Mouse (Mus musculus) liver, embryonic 14.5 days (tissue): ENCODE measurements around the gene Hspa4l. TPM values are rescaled to one million over a fixed set of nuclear protein-coding genes. Genes with fewer than 3 reads are reported as not detected.
A peak's percentile ranks its signal among the peaks of the same experiment; 100 is the strongest.

ENCODE experiments used
- ATAC-seq: fragments of 200-750 bp; cut with Nextera tagmentation; 2 replicates; pipeline ENCODE4 v1.8.0; 2017; ENCODE audit warnings: moderate number of reproducible peaks, mild to moderate bottlenecking, moderate library complexity; ENCODE audit not compliant: insufficient read depth
- DNase-seq, 3 experiments: peaks; one replicate each; pipeline ENCODE4 v3.0.0-alpha.2; 2012 to 2013; ENCODE audit warnings: low read depth in 3 of 3, low spot score in 3 of 3
- H3K27ac ChIP-seq: fragments of 300-500 bp; sonication (generic); 2 replicates; pipeline ENCODE4 v1.5.1; 2014; ENCODE audit warnings: moderate library complexity, mild to moderate bottlenecking, control low read depth, inconsistent platforms
- H3K27me3 ChIP-seq: fragments of 300-500 bp; sonication (generic); 2 replicates; pipeline ENCODE4 v1.6.1; 2014; ENCODE audit warnings: mild to moderate bottlenecking, low read length, moderate library complexity; ENCODE audit not compliant: control insufficient read depth, insufficient read depth
- H3K36me3 ChIP-seq: fragments of 300-500 bp; sonication (generic); replicated peaks from 2 replicates; pipeline ENCODE4 v1.6.1; 2014; ENCODE audit warnings: low read depth; ENCODE audit not compliant: control insufficient read depth, insufficient read depth
- H3K4me1 ChIP-seq, 2 experiments: fragments of 200-500 bp in 1 of 2; fragments of 300-500 bp in 1 of 2; sonication (generic) in 1 of 2; replicated peaks; 2 replicates each; pipeline ENCODE4 v1.6.1; 2012 to 2014; ENCODE audit warnings: antibody characterized with exemption in 1 of 2, inconsistent platforms in 1 of 2, low read length in 1 of 2; ENCODE audit not compliant: control insufficient read depth in 2 of 2, insufficient read depth in 2 of 2
- H3K4me2 ChIP-seq: fragments of 300-500 bp; sonication (generic); 2 replicates; pipeline ENCODE4 v1.6.1; 2014; ENCODE audit warnings: low read depth, mild to moderate bottlenecking, control low read depth, moderate library complexity
- H3K4me3 ChIP-seq, 2 experiments: fragments of 200-500 bp in 1 of 2; fragments of 300-500 bp in 1 of 2; sonication (generic) in 1 of 2; 2 replicates each; pipeline ENCODE4 v1.5.1; 2012 to 2014; ENCODE audit warnings: low read depth in 2 of 2, low read length in 2 of 2, mild to moderate bottlenecking in 2 of 2, control low read depth in 1 of 2, inconsistent platforms in 1 of 2, moderate library complexity in 1 of 2; ENCODE audit not compliant: insufficient read depth in 1 of 2
- H3K9ac ChIP-seq: fragments of 300-500 bp; sonication (generic); replicated peaks from 2 replicates; pipeline ENCODE4 v1.6.1; 2014; ENCODE audit warnings: mild to moderate bottlenecking, control low read depth, moderate library complexity
- H3K9me3 ChIP-seq: fragments of 300-500 bp; sonication (generic); 2 replicates; pipeline ENCODE4 v1.6.1; 2016; ENCODE audit warnings: low read length, mixed read lengths; ENCODE audit not compliant: control insufficient read depth
- CTCF ChIP-seq: IDR thresholded peaks from 2 replicates; pipeline ENCODE4 v1.5.1; 2016; ENCODE audit warnings: antibody characterized with exemption, low read depth, control low read depth
- EP300 ChIP-seq: IDR thresholded peaks from 2 replicates; pipeline ENCODE4 v1.6.1; 2016; ENCODE audit warnings: antibody characterized with exemption, low read depth
- WGBS: fragments of 180-500 bp; shearing (Covaris S2); extraction: QIAGEN DNeasy Blood & Tissue Kit; methylation state at CpG from one replicate; pipeline ENCODE4 v1.1.7; 2014; ENCODE audit not compliant: insufficient replicate concordance; 5-methylcytosine and 5-hydroxymethylcytosine counted together
- polyA plus RNA-seq, 2 experiments: library from polyadenylated mRNA; depleted of rRNA in 1 of 2; stranded (reverse) in 1 of 2; unstranded in 1 of 2; fragments of >200 nt; fragmentation: Nextera tagmentation in 1 of 2; extraction: Ambion mirVana in 1 of 2; gene quantifications; 2 replicates each; pipeline versions ENCODE4 v1.2.1 to v1.2.3; 2012 to 2014

The Hspa4l gene
- polyA plus RNA-seq, 2 experiments, result 4.3 to 15.7 TPM

DNA sequence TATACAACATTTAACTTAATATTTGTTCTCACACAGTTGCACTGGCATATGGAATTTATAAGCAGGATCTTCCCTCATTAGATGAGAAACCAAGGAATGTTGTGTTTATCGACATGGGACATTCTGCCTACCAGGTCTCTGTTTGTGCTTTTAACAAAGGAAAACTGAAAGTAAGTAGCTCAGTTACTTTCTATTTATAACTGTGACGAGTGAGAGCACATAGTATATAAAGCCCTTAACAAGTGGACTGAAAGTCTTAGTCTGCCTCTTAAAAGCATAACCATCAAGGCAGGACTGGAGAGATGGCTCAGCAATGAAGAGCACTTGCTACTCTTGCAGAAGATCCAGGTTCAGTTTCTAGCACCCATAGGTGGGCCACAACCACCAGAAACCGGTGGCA is 16.5 kb downstream of the Hspa4l start:
- Histone ChIP-seq H3K36me3 (peaks cover 11% of the 10 kb centered on the region), H3K9me3 (no peaks in the 10 kb centered on the region), H3K4me3 (no peak overlapping the region), H3K27me3 (no peaks in the 10 kb centered on the region), H3K4me1 (no peaks in the 10 kb centered on the region), H3K27ac (no peak overlapping the region), H3K4me2 (no peak overlapping the region), H3K9ac (no peak overlapping the region)
- whole genome bisulfite sequencing, result 81% methylated on average over 3 of the region's 3 CpGs
- ATAC-seq (no peak), DNase-seq (no peak)
- no peak for TF ChIP-seq EP300
- TF ChIP-seq CTCF, result no peak

DNA sequence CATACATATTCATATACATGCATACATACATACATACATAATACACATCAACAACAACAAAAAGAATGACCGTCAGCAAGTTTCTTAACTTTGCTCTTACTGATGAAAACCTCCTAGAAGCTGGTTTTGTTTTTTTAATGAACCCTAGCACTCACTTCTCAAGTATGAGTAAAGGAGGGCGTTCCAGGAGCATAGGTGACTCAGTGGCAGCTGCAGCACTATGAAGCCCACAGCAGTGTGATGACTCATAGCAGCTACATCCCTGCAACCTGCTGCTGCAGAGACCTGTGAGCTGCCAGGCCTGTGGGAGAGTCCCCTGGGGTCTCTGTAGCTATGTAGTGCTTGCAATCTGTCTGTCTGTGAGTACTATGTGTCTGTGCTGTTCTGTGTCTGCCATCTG is 17.0 kb downstream of the Hspa4l start:
- no peak overlapping the region for H3K4me2 ChIP-seq
- 80% methylated on average over 2 of the region's 2 CpGs for WGBS
- DNase-seq, result no peak

DNA sequence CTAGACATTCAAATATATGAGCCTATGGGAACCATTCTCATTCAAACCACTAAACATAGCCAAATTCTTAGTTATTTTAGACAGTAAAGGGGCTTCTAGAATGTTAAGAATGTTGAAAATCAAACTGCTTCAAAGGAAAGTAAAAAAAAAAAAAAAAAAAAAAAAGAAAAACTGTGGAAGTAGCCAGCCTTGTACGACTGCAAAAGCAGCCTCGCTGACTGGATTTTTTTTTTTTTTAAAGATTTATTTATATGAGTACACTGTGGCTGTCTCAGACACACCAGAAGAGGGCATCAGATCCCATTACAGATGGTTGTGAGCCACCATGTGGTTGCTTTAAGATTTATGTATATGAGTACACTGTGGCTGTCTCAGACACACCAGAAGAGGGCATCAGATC is 49.5 kb downstream of the Hspa4l start:
- no peak overlapping the region for H3K4me3 ChIP-seq
- ATAC-seq (no peak), DNase-seq (no peak)
- H3K9ac ChIP-seq, result no peak overlapping the region
- H3K4me1 ChIP-seq, result peaks cover 2 to 3% of the 10 kb centered on the region in 2 experiments
- WGBS, result 79% methylated on average over 2 of the region's 2 CpGs
- H3K36me3 ChIP-seq, result peaks cover 4% of the 10 kb centered on the region
- H3K9me3 ChIP-seq, result no peaks in the 10 kb centered on the region
- H3K27ac ChIP-seq, result no peak overlapping the region
- TF ChIP-seq CTCF (no peak), EP300 (no peak)
- H3K4me2 ChIP-seq, result no peak overlapping the region
- H3K27me3 ChIP-seq, result no peaks in the 10 kb centered on the region

More for the DNA sequence above, 17.0 kb downstream of the Hspa4l start:
- Histone ChIP-seq H3K4me3 (no peak overlapping the region), H3K27ac (no peak overlapping the region), H3K9ac (no peak overlapping the region), H3K27me3 (no peaks in the 10 kb centered on the region), H3K9me3 (no peaks in the 10 kb centered on the region), H3K4me1 (no peaks in the 10 kb centered on the region), H3K36me3 (peaks cover 11% of the 10 kb centered on the region)
- no peak for TF ChIP-seq CTCF
- TF ChIP-seq EP300, result no peak
- ATAC-seq, result no peak

DNA sequence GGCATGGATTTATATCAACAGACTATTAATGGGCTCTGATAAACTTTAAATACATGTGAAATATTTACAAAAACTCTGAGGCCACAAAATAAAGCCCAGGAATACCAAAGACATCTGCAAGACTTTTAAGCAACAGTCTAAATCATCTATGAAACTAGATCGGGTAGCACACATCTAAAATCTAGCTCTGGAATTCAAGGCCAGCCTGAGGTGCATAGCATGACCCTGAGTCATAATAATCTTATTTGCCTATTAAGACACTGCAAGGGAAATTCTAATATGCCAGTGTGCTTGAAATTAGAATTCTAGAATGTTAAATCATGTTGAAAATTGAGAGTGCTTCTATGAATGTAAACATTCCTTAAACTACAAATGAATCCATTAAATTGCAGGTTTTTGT is 53.8 kb downstream of the Hspa4l start:
- no peak for TF ChIP-seq CTCF
- TF ChIP-seq EP300, result no peak
- 60% methylated on average over 1 of the region's 1 CpGs for WGBS
- H3K4me1 ChIP-seq, result peaks cover 7 to 15% of the 10 kb centered on the region in 2 experiments
- no peak for DNase-seq
- H3K9ac ChIP-seq, result no peak overlapping the region
- H3K4me3 ChIP-seq, result no peak overlapping the region
- no peak for ATAC-seq
- no peaks in the 10 kb centered on the region for H3K27me3 ChIP-seq
- H3K4me2 ChIP-seq, result no peak overlapping the region
- H3K27ac ChIP-seq, result no peak overlapping the region
- no peaks in the 10 kb centered on the region for H3K9me3 ChIP-seq
- H3K36me3 ChIP-seq, result peaks cover 13% of the 10 kb centered on the region

DNA sequence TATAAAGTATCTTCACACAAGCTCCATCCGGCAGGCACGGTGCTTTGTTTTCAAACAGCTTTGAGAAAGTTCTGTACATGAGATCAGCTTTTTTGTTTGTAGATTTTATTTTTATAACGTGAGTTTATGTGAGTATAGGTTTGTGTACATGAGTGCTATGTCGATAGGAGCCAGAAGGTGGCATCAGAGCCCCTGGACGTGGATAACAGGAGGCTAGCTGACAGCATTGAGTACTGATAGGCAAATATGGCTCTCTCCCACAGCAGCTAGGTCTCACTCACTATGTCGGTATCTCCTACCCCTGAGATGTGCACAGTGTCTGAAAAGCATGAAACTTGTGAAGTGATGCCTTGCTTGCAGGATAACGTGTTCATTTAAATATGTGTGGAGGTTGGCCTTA is 54.2 kb downstream of the Hspa4l start:
- peak; percentile 62 to 70 (median 63) for DNase-seq
- Histone ChIP-seq H3K4me1 (peaks cover 7 to 15% of the 10 kb centered on the region in 2 experiments), H3K36me3 (peaks cover 13% of the 10 kb centered on the region), H3K27ac (peak overlapping the region; percentile 28), H3K9me3 (no peaks in the 10 kb centered on the region), H3K4me3 (peak overlapping the region in 1 of 2 experiments; percentile 86; a peak in 1 of 4 replicates), H3K9ac (no peak overlapping the region), H3K4me2 (peak overlapping the region; percentile 82), H3K27me3 (no peaks in the 10 kb centered on the region)
- ATAC-seq, result peak; percentile 31; the same call in 1 of the 2 replicates
- TF ChIP-seq CTCF, result peak; percentile 86
- no peak for TF ChIP-seq EP300
- 30% methylated on average over 7 of the region's 7 CpGs for WGBS
